Mouse (Mus musculus) spleen, postnatal 4 days (tissue): ENCODE results near the gene Nuak1.

Experiments used
- DNase-seq, 2 experiments: peaks; one replicate each; pipeline ENCODE4 v3.0.0; 2022; ENCODE audit warnings: low spot score in 2 of 2

The Nuak1 gene

DNA sequence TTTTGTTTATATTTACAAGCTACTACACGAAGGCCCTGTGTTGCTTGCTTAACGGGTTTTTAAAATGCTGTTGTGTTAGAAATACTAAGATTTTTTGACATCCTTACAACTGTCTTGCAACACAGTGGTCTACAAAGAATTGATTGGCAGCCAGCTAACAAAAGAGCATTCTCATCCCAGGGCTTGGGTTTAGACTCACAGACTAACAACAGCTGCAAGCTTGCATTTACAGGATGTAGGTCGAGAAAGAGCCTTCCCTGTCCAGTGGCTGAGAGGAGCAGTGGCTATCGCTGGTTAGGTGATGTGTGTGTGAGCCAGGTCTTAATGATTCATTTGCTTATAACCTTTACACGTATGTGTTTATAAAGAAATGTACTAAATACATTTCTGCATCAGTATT, 94.7 kb downstream of the Nuak1 start:
- DNase-seq, result no peak

DNA sequence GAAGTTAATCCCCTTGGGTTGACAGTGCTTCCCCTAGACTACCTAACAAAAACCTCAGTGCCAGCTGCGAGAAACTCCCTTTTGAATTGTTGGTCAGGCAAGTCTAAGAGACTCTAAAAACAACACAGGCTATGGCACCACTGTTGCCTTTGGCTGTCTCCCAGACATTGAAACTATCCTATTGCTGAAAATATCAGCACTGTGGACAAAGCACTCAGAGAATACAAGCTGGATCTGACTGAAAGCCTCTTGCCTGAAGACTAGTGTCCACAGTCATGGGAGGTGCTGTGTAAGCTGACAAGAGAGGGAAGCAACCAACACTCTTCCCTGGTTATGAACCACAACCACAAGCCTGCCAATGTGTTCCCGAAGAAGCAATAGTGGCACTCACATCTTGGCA, 96.9 kb downstream of the Nuak1 start:
- no peak for DNase-seq

DNA sequence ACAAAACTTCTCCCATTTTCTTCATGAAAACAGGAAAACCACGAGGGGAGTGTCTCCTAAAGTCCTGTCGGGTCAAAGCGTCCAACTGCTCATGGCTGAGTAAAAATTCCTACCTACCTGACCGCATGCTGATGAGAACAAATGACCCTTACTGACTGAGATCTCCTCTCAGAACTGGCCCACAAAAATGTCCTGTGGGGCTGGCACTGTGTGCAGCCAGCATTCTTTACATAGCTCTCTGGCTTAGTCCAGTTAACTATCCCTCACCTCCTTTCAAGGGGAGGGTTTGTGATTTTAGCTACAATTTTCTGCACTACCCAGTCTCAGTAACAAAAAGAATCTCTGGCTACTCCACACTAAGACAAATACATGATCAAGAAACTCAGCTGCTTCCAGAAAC, 100.9 kb downstream of the Nuak1 start:
- no peak for DNase-seq

DNA sequence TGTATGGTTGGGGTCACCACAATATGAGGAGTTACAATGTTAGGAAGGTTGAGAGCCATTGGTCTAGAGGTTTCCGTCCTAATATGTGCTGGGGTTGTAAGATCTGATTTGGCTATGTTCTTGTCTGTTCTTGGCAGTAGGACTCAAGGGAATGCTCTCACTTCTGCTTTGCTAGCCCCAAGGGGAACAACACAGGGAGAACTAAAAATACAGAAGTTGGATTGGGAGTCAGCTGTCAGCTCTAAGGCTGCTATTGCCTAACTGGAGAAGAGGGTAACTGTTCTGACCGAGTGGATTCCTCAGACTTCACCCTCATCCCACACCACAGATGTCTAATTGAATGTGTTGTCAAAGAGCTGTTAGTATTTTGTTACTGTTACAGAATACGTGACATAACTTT, 101.6 kb downstream of the Nuak1 start:
- no peak for DNase-seq

DNA sequence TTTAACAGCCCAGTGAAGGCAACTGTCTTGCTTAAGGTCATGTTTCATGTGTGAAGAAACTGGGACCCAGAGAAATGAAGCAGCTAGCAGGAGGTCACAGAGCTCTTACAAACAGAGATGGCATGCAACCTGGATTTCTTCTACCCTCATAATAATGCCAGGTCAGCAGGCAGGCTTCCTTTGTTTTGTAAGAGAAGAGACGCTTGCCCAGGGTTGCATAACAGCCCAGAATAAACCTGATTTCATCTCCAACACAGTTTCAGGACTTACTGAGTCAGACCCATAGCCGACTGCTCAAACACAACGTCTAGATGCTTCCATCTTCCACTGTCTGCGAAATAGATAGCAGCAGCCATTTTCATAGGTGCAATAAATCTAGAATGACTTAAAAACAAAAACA, 105.0 kb downstream of the Nuak1 start:
- DNase-seq, result no peak

DNA sequence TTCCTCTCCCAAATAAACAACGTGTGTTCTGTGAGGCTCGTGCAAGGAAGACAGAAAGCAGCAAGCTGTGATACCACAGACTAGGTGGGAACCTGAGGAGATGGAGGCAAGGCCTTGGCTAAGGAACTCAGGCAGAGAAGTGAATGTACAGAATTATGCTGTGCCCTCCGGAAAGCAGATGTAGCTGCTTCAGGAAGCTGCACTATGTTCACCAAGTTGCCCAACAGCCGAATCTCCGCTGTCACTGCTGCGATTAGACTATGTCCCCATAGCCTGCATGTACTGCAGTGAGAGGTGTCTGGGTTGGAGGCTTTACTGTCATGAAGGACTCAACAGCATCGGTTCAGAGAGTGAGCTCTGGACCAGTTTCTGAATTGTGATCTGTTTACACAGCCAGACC, 110.6 kb downstream of the Nuak1 start:
- DNase-seq, result no peak

DNA sequence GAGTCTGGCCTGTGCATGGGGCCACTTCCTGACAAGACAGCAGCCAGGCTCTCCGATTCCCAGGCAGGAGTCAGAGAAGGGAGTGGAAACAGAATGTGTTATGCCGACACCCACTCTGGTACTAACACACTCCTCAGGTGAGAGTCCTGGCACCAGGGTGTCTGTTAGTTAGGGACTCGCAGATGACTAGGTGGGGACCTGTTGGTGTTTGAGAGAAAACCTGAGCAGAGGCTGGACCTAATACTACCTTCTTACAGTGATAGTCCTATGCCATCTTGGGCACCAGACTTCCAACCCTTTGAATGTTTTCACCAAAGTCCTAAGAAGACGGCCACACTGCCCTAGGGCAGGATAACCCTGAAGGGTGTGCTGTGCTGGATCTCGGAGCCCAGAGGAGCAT, 111.1 kb downstream of the Nuak1 start:
- no peak for DNase-seq

DNA sequence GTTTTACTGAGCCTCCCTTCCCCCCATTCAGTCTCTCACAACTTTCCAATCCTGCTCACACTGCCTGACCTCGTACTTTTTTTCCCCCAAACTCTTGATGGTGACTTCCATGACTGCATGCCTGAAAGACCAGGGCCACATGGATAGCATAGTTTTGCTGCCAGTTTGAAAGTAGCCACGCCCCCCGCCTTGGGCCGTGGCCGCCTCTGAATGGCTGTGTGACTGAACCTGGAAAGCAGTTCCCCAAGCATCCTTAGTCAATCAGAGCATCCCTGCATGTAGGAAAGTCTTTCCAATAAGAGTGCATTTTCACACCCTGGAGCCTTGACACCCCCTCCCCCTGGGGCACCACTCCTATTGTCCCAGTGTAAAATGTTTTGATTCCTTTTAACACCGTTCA, 116.4 kb downstream of the Nuak1 start:
- DNase-seq, result no peak
